Mouse (Mus musculus) forebrain, embryonic 14.5 days (tissue): ENCODE data around the gene 4931423N10Rik. TPM values are rescaled to one million over a fixed set of nuclear protein-coding genes. Genes with fewer than 3 reads are reported as not detected.

Source experiments
- ATAC-seq: fragments of 200-750 bp; cut with Nextera tagmentation; 2 replicates; pipeline ENCODE4 v1.8.0; 2017; ENCODE audit warnings: mild to moderate bottlenecking, moderate library complexity
- DNase-seq: peaks from one replicate; pipeline ENCODE4 v3.0.0-alpha.2; 2015; ENCODE audit warnings: low spot score
- H3K27ac ChIP-seq: fragments of 300-500 bp; sonication (generic); 2 replicates; pipeline ENCODE4 v1.5.1; 2014; ENCODE audit warnings: low read depth, mild to moderate bottlenecking, control low read depth, low read length, moderate library complexity
- H3K27me3 ChIP-seq: fragments of 300-500 bp; sonication (generic); replicated peaks from 2 replicates; pipeline ENCODE4 v1.6.1; 2014; ENCODE audit warnings: low read length, control low read depth, mixed read lengths; ENCODE audit not compliant: control insufficient read depth, insufficient read depth
- H3K36me3 ChIP-seq: fragments of 300-500 bp; sonication (generic); 2 replicates; pipeline ENCODE4 v1.6.1; 2014; ENCODE audit warnings: low read length, control low read depth; ENCODE audit not compliant: control insufficient read depth, insufficient read depth
- H3K4me1 ChIP-seq: fragments of 300-500 bp; sonication (generic); 2 replicates; pipeline ENCODE4 v1.6.1; 2014; ENCODE audit warnings: antibody characterized with exemption, low read length, control low read depth; ENCODE audit not compliant: control insufficient read depth, insufficient read depth
- H3K4me2 ChIP-seq: fragments of 300-500 bp; sonication (generic); 2 replicates; pipeline ENCODE4 v1.6.1; 2014; ENCODE audit warnings: mild to moderate bottlenecking, control low read depth, low read length
- H3K4me3 ChIP-seq: fragments of 300-500 bp; sonication (generic); 2 replicates; pipeline ENCODE4 v1.5.1; 2014; ENCODE audit warnings: low read depth, low read length, control low read depth
- H3K9ac ChIP-seq: fragments of 300-500 bp; sonication (generic); 2 replicates; pipeline ENCODE4 v1.6.1; 2014; ENCODE audit warnings: mild to moderate bottlenecking, low read length, control low read depth, moderate library complexity
- H3K9me3 ChIP-seq: fragments of 300-500 bp; sonication (generic); replicated peaks from 2 replicates; pipeline ENCODE4 v1.6.1; 2016; ENCODE audit warnings: low read length, control low read depth, mixed read lengths; ENCODE audit not compliant: control insufficient read depth
- WGBS: fragments of 180-500 bp; shearing (Covaris S2); extraction: QIAGEN DNeasy Blood & Tissue Kit; methylation state at CpG from one replicate; pipeline ENCODE4 v1.1.7; 2014; 5-methylcytosine and 5-hydroxymethylcytosine counted together
- polyA plus RNA-seq: library from polyadenylated mRNA; unstranded; fragments of >200 nt; fragmentation: Nextera tagmentation; extraction: Ambion mirVana; gene quantifications from 2 replicates; pipeline ENCODE4 v1.2.1, GENCODE M21; 2014

Gene 4931423N10Rik
- polyA plus RNA-seq: 0.09 TPM in 1 of 2 replicates, not detected in the other

- DNase-seq (no peak), ATAC-seq (no peak)
- no peak within 1 kb of the TSS for H3K27ac ChIP-seq
- H3K4me1 ChIP-seq: no peaks in the 10 kb centered on the region
- no peak within 1 kb of the TSS for H3K9ac ChIP-seq
- H3K9me3 ChIP-seq: no peaks in the 10 kb centered on the region
- H3K4me2 ChIP-seq: no peak within 1 kb of the TSS
- 82% methylated on average over 15 of the region's 15 CpGs for WGBS
- no peaks in the 10 kb centered on the region for H3K27me3 ChIP-seq
- no peak within 1 kb of the TSS for H3K4me3 ChIP-seq
- H3K36me3 ChIP-seq: no peaks in the 10 kb centered on the region
Measured at GRCm38 (mm10) chr2:23207070-23207526, at the start of gene 4931423N10Rik. Gene 4931423N10Rik (plus strand): TSS chr2:23207476.

DNA sequence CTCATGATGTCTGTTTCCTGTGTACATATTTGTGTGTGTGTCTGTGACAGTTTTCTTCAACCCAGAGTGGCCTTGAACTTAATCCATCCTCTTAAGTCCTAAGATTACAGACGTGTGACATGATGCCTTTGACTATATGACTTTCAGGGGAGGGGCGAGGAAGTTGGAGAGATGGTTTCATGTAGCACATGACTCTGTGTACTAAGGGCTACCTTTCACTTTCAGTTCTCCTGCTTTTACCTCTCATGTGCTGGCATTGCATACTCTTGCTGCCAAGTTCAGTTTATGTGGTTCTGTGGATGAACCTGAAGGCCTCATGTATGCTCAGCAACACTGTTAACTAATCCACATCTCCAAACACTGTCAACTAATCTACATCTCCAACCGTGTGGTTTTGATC is 35.0 kb upstream of the 4931423N10Rik start:
- no peak overlapping the region for H3K9ac ChIP-seq
- no peaks in the 10 kb centered on the region for H3K27me3 ChIP-seq
- no peak overlapping the region for H3K4me3 ChIP-seq
- WGBS: 89% methylated on average over 3 of the region's 3 CpGs
- H3K4me1 ChIP-seq: no peaks in the 10 kb centered on the region
- no peak overlapping the region for H3K27ac ChIP-seq
- no peak overlapping the region for H3K4me2 ChIP-seq
- DNase-seq (no peak), ATAC-seq (no peak)
- H3K36me3 ChIP-seq: peaks cover 71% of the 10 kb centered on the region
- no peaks in the 10 kb centered on the region for H3K9me3 ChIP-seq

- 78% methylated on average over 1 of the region's 1 CpGs for WGBS
- H3K9me3 ChIP-seq: no peaks in the 10 kb centered on the region
- no peak overlapping the region for H3K4me3 ChIP-seq
- no peak overlapping the region for H3K9ac ChIP-seq
- no peak overlapping the region for H3K4me2 ChIP-seq
- no peak overlapping the region for H3K27ac ChIP-seq
- H3K36me3 ChIP-seq: peaks cover 64% of the 10 kb centered on the region
- DNase-seq: no peak
- H3K4me1 ChIP-seq: no peaks in the 10 kb centered on the region
- no peaks in the 10 kb centered on the region for H3K27me3 ChIP-seq
- no peak for ATAC-seq
Measured at GRCm38 (mm10) chr2:23194366-23194765, 12.9 kb upstream of the 4931423N10Rik start.

DNA sequence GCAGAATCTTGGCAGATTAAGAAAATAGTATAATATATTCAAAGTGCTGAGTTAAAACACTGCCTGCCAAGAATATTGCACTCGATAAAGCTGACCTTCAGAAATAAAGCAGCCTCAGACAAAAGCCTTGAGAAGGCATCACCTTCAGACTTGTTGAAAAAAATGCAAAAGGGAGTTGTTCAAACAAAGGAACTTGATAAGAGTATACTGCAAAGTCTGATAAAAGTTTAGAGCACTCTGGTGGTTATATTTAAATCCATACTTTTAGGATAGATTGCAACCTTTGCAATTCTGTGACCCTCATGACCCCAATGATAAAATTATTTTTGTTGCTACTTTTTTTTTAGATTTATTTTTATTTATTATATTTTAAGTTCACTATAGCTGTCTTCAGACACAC is 6.2 kb upstream of the 4931423N10Rik start:
- no peak overlapping the region for H3K4me2 ChIP-seq
- no peak overlapping the region for H3K27ac ChIP-seq
- ATAC-seq (no peak), DNase-seq (peak; percentile 2)
- H3K4me1 ChIP-seq: no peaks in the 10 kb centered on the region
- H3K9ac ChIP-seq: no peak overlapping the region
- H3K4me3 ChIP-seq: no peak overlapping the region
- no peaks in the 10 kb centered on the region for H3K9me3 ChIP-seq
- peaks cover 31% of the 10 kb centered on the region for H3K36me3 ChIP-seq
- no peaks in the 10 kb centered on the region for H3K27me3 ChIP-seq
- WGBS: 93% methylated on average over 1 of the region's 1 CpGs

GRCm38 (mm10) chr2:23202900-23203670 is 4.2 kb upstream of the 4931423N10Rik start:
- H3K4me1 ChIP-seq: no peaks in the 10 kb centered on the region
- peaks cover 24% of the 10 kb centered on the region for H3K36me3 ChIP-seq
- no peak overlapping the region for H3K4me3 ChIP-seq
- no peak for ATAC-seq
- WGBS: 59% methylated on average over 15 of the region's 15 CpGs
- no peak overlapping the region for H3K4me2 ChIP-seq
- no peak overlapping the region for H3K9ac ChIP-seq
- H3K27ac ChIP-seq: no peak overlapping the region
- H3K27me3 ChIP-seq: no peaks in the 10 kb centered on the region
- H3K9me3 ChIP-seq: no peaks in the 10 kb centered on the region
- no peak for DNase-seq

- ATAC-seq (no peak), DNase-seq (no peak)
- Histone ChIP-seq H3K27me3 (no peaks in the 10 kb centered on the region), H3K4me3 (no peak overlapping the region), H3K4me2 (no peak overlapping the region), H3K4me1 (no peaks in the 10 kb centered on the region), H3K9me3 (no peaks in the 10 kb centered on the region), H3K36me3 (no peaks in the 10 kb centered on the region), H3K9ac (no peak overlapping the region), H3K27ac (no peak overlapping the region)
- 83% methylated on average over 5 of the region's 5 CpGs for WGBS
Measured at GRCm38 (mm10) chr2:23213661-23214060, 6.4 kb downstream of the 4931423N10Rik start.

DNA sequence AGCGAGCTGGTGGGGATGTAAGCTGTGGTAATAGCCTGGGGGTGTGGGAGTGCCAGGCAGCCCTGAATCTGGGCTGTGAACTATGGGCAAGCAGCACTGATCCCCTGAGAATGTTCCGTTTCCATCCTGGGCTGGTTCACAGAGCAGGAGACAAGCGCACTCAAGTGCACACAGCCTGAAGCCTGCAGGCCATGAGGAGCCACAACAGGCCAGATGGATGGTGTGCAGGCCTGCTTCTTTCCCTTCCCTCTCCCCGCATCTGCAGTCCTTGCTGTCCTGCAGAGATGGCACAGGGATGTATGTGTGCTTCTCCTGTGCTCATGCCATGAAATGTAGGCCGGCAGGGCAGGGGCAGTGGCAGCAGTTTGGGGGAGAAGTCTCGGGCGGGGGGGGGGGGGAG is 17.9 kb downstream of the 4931423N10Rik start:
- Histone ChIP-seq H3K27ac (no peak overlapping the region), H3K36me3 (no peaks in the 10 kb centered on the region), H3K4me2 (no peak overlapping the region), H3K4me1 (no peaks in the 10 kb centered on the region), H3K27me3 (no peaks in the 10 kb centered on the region), H3K9me3 (no peaks in the 10 kb centered on the region), H3K4me3 (no peak overlapping the region), H3K9ac (no peak overlapping the region)
- no peak for DNase-seq
- ATAC-seq: no peak
- WGBS: 58% methylated on average over 6 of the region's 7 CpGs

- H3K27me3 ChIP-seq: no peaks in the 10 kb centered on the region
- no peaks in the 10 kb centered on the region for H3K4me1 ChIP-seq
- no peaks in the 10 kb centered on the region for H3K36me3 ChIP-seq
- no peak overlapping the region for H3K4me3 ChIP-seq
- H3K9me3 ChIP-seq: no peaks in the 10 kb centered on the region
- no peak overlapping the region for H3K9ac ChIP-seq
- no peak overlapping the region for H3K4me2 ChIP-seq
- ATAC-seq: no peak
- WGBS: 41% methylated on average over 2 of the region's 2 CpGs
- H3K27ac ChIP-seq: no peak overlapping the region
- DNase-seq: no peak
Measured at GRCm38 (mm10) chr2:23228463-23228862, 21.2 kb downstream of the 4931423N10Rik start.

- peak overlapping the region; percentile 43 for H3K4me3 ChIP-seq
- no peaks in the 10 kb centered on the region for H3K4me1 ChIP-seq
- H3K36me3 ChIP-seq: no peaks in the 10 kb centered on the region
- H3K27me3 ChIP-seq: no peaks in the 10 kb centered on the region
- WGBS: under 1% methylated on average over 28 of the region's 50 CpGs
- peak overlapping the region; percentile 61 for H3K9ac ChIP-seq
- ATAC-seq (peak; percentile 77), DNase-seq (peak; percentile 45)
- no peak overlapping the region for H3K27ac ChIP-seq
- no peaks in the 10 kb centered on the region for H3K9me3 ChIP-seq
- peak overlapping the region; percentile 61 for H3K4me2 ChIP-seq
Measured at GRCm38 (mm10) chr2:23234065-23234773, 26.9 kb downstream of the 4931423N10Rik start.
